8 mouse cellular contexts compared by ENCODE assay signal in the genomic region with DNA sequence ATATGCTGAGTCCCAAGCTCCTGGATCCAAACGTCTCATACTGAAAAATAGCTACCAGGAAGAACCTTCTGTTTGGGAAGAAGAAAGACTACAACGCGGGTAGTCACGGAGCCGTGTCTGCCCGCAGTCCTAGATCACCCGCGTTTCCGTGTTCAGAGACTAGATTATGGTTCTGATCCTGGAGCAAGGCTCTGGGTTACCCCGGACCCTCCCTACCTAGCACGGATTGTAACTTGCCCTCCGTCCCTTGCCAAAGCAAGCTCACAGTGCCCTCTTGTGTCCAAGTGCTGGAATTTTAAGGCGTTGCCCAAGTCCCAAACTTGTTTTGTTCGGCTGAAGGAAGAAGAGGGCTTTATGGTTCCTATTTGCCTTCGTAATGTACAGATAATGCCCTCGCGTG. TPM values are rescaled to one million over a fixed set of nuclear protein-coding genes. Genes with fewer than 3 reads are reported as not detected.
A peak's percentile ranks its signal among the peaks of the same experiment; 100 is the strongest.
DNase-seq lines count a peak whose midpoint lies in the region; ATAC-seq and TF ChIP-seq lines count a peak whose summit lies in the region.

No protein-coding gene starts in this region.

- no peak overlapping the region for H3K9ac ChIP-seq in hindbrain, embryonic 16.5 days (ENCODE audit: low read depth, low read length)

- peak; percentile 67 for ATAC-seq in hindbrain, embryonic 16.5 days
- ATAC-seq in monocyte, adult 5-6 weeks (replicated peaks; ENCODE audit: insufficient number of reproducible peaks, low FRiP score, low TSS enrichment, poor library complexity, severe bottlenecking), result no peak

- peak; percentile 96 for TF ChIP-seq CTCF in gastrocnemius, adult 2 months (IDR thresholded peaks at IDR 0.05)

- H3K4me1 ChIP-seq in hindbrain, embryonic 16.5 days (ENCODE audit: control insufficient read depth, insufficient read depth, low read depth, low read length), result peaks cover 15% of the 10 kb centered on the region

- peak overlapping the region; percentile 61 for H3K27ac ChIP-seq in gastrocnemius, adult 2 months
- H3K27ac ChIP-seq in hindbrain, embryonic 16.5 days (ENCODE audit: low read depth, low read length), result no peak overlapping the region

- 2% methylated on average over 17 of the region's 17 CpGs for WGBS in hindbrain, embryonic 16.5 days

- H3K36me3 ChIP-seq in hindbrain, embryonic 16.5 days (ENCODE audit: control insufficient read depth, insufficient read depth, low read length), result no peaks in the 10 kb centered on the region

- H3K4me3 ChIP-seq in gastrocnemius, adult 2 months, result peak overlapping the region; percentile 64
- H3K4me3 ChIP-seq in hindbrain, embryonic 16.5 days (ENCODE audit: low read length), result peak overlapping the region; percentile 22; the same call in 1 of the 2 replicates

- H3K9me3 ChIP-seq in hindbrain, embryonic 16.5 days (ENCODE audit: control insufficient read depth, low read length), result no peaks in the 10 kb centered on the region

- peak; percentile 76 for DNase-seq in adrenal gland, adult 2 months
- DNase-seq in cerebellum, postnatal 36 days, result peak; percentile 61 to 63
- peak; percentile 73 for DNase-seq in gastrocnemius, adult 2 months
- peak; percentile 44 for DNase-seq in left cerebral cortex, adult 11 months (ENCODE audit: low spot score)
- peak; percentile 69 to 80 for DNase-seq in lung, postnatal 4 days
- DNase-seq in right cerebral cortex, postnatal 10 days (ENCODE audit: low spot score in 2 of 2), result peak; percentile 79 to 85

- intact Hi-C loops in gastrocnemius, adult 2 months (cut with DNase I), result loop anchor here (1.0 to 10.0 kb wide), 4 partner anchors 102 to 662 kb away; no protein-coding TSS in a partner anchor

- H3K4me2 ChIP-seq in hindbrain, embryonic 16.5 days (ENCODE audit: low read length), result peak overlapping the region; percentile 55

- H3K27me3 ChIP-seq in hindbrain, embryonic 16.5 days (replicated peaks; ENCODE audit: control insufficient read depth, insufficient read depth, low read length), result peaks cover 6% of the 10 kb centered on the region

RNA-seq across cellular contexts. Expression of a gene that starts 1.9 kb away (rescaled TPM):
- 1 to 10 TPM; 4.9 to 7.6 TPM for total RNA-seq in adrenal gland, adult 2 months (2021)
- 2.3 and 5.0 TPM in 2 replicates for polyA plus RNA-seq in adrenal gland, adult 2 months (2012; rRNA removed)
- total RNA-seq in gastrocnemius, adult 2 months (2021), result 1 to 10 TPM; 1.3 to 1.4 TPM
- 3.9 and 4.4 TPM in 2 replicates for polyA plus RNA-seq in hindbrain, embryonic 16.5 days (2015; fragmentation: Nextera tagmentation; extraction: Ambion mirVana)
- total RNA-seq in monocyte, adult 5-6 weeks (2017), result not detected in 3 replicates
